Mouse (Mus musculus) midbrain, embryonic 12.5 days (tissue): Measurements from ENCODE around the gene Vwa8. TPM values are rescaled to one million over a fixed set of nuclear protein-coding genes. Genes with fewer than 3 reads are reported as not detected.

Source experiments
- ATAC-seq: fragments of 200-750 bp; cut with Nextera tagmentation; 2 replicates; pipeline ENCODE4 v1.8.0; 2017; ENCODE audit warnings: low read depth, moderate TSS enrichment, moderate library complexity; ENCODE audit not compliant: low FRiP score
- H3K27ac ChIP-seq: fragments of 300-500 bp; sonication (generic); replicated peaks from 2 replicates; pipeline ENCODE4 v1.5.1; 2016; ENCODE audit warnings: mild to moderate bottlenecking
- H3K27me3 ChIP-seq: fragments of 300-500 bp; sonication (generic); 2 replicates; pipeline ENCODE4 v1.6.1; 2016; ENCODE audit warnings: mild to moderate bottlenecking
- H3K36me3 ChIP-seq: fragments of 300-500 bp; sonication (generic); 2 replicates; pipeline ENCODE4 v1.6.1; 2016
- H3K4me1 ChIP-seq: fragments of 300-500 bp; sonication (generic); 2 replicates; pipeline ENCODE4 v1.6.1; 2016
- H3K4me2 ChIP-seq: fragments of 300-500 bp; sonication (generic); replicated peaks from 2 replicates; pipeline ENCODE4 v1.6.1; 2016; ENCODE audit warnings: mild to moderate bottlenecking, moderate library complexity
- H3K4me3 ChIP-seq: fragments of 300-500 bp; sonication (generic); 2 replicates; pipeline ENCODE4 v1.5.1; 2016; ENCODE audit warnings: mild to moderate bottlenecking
- H3K9ac ChIP-seq: fragments of 300-500 bp; sonication (generic); replicated peaks from 2 replicates; pipeline ENCODE4 v1.6.1; 2016; ENCODE audit warnings: mild to moderate bottlenecking, moderate library complexity
- H3K9me3 ChIP-seq: fragments of 300-500 bp; sonication (generic); 2 replicates; pipeline ENCODE4 v1.6.1; 2016; ENCODE audit warnings: mild to moderate bottlenecking
- WGBS: fragments of 180-500 bp; shearing (Covaris S2); methylation state at CpG from one replicate; pipeline ENCODE4 v1.1.7; 2016; 5-methylcytosine and 5-hydroxymethylcytosine counted together
- polyA plus RNA-seq: library from polyadenylated mRNA; unstranded; fragments of >200 nt; fragmentation: Nextera tagmentation; extraction: Ambion mirVana; gene quantifications from 2 replicates; pipeline ENCODE4 v1.2.1, GENCODE M21; 2016

The Vwa8 gene
- polyA plus RNA-seq, 1 experiment from 2014 or later, result 7.8 TPM

- no peak overlapping the region for H3K4me2 ChIP-seq
- H3K4me3 ChIP-seq, result no peak overlapping the region
- H3K9ac ChIP-seq, result no peak overlapping the region
- 74% methylated on average over 15 of the region's 17 CpGs for WGBS
- H3K27me3 ChIP-seq, result no peaks in the 10 kb centered on the region
- no peaks in the 10 kb centered on the region for H3K36me3 ChIP-seq
- no peaks in the 10 kb centered on the region for H3K9me3 ChIP-seq
- ATAC-seq, result no peak
- no peak overlapping the region for H3K27ac ChIP-seq
- peaks cover 7% of the 10 kb centered on the region; the same call in 1 of the 2 replicates for H3K4me1 ChIP-seq
Measured at GRCm38 (mm10) chr14:79157451-79158218, 308.8 kb downstream of the Vwa8 start.

- H3K4me1 ChIP-seq, result peaks cover 7% of the 10 kb centered on the region; the same call in 1 of the 2 replicates
- no peaks in the 10 kb centered on the region for H3K9me3 ChIP-seq
- H3K36me3 ChIP-seq, result no peaks in the 10 kb centered on the region
- no peak overlapping the region for H3K4me3 ChIP-seq
- no peaks in the 10 kb centered on the region for H3K27me3 ChIP-seq
- no peak overlapping the region for H3K27ac ChIP-seq
- WGBS, result 91% methylated on average over 12 of the region's 12 CpGs
- H3K4me2 ChIP-seq, result no peak overlapping the region
- H3K9ac ChIP-seq, result no peak overlapping the region
- ATAC-seq, result no peak
Measured at GRCm38 (mm10) chr14:79158219-79158521, 309.3 kb downstream of the Vwa8 start.

GRCm38 (mm10) chr14:79158673-79159200 is 309.9 kb downstream of the Vwa8 start:
- Histone ChIP-seq H3K36me3 (no peaks in the 10 kb centered on the region), H3K27ac (no peak overlapping the region), H3K4me3 (no peak overlapping the region), H3K27me3 (no peaks in the 10 kb centered on the region), H3K9me3 (no peaks in the 10 kb centered on the region), H3K4me1 (peaks cover 7% of the 10 kb centered on the region; the same call in 1 of the 2 replicates), H3K9ac (no peak overlapping the region), H3K4me2 (no peak overlapping the region)
- WGBS, result 88% methylated on average over 4 of the region's 4 CpGs
- no peak for ATAC-seq

- H3K4me3 ChIP-seq, result no peak overlapping the region
- 93% methylated on average over 8 of the region's 8 CpGs for WGBS
- no peak overlapping the region for H3K9ac ChIP-seq
- peaks cover 7% of the 10 kb centered on the region; the same call in 1 of the 2 replicates for H3K4me1 ChIP-seq
- no peaks in the 10 kb centered on the region for H3K27me3 ChIP-seq
- no peaks in the 10 kb centered on the region for H3K9me3 ChIP-seq
- no peak overlapping the region for H3K27ac ChIP-seq
- ATAC-seq, result no peak
- H3K36me3 ChIP-seq, result no peaks in the 10 kb centered on the region
- no peak overlapping the region for H3K4me2 ChIP-seq
Measured at GRCm38 (mm10) chr14:79159451-79159850, 310.6 kb downstream of the Vwa8 start.

GRCm38 (mm10) chr14:79160486-79160885 is 311.6 kb downstream of the Vwa8 start:
- 86% methylated on average over 10 of the region's 10 CpGs for WGBS

GRCm38 (mm10) chr14:79160966-79161365 is 312.1 kb downstream of the Vwa8 start:
- no peak overlapping the region for H3K9ac ChIP-seq
- peaks cover 7% of the 10 kb centered on the region; the same call in 1 of the 2 replicates for H3K4me1 ChIP-seq
- no peaks in the 10 kb centered on the region for H3K9me3 ChIP-seq
- ATAC-seq, result no peak
- H3K4me2 ChIP-seq, result no peak overlapping the region
- H3K27ac ChIP-seq, result no peak overlapping the region
- H3K27me3 ChIP-seq, result no peaks in the 10 kb centered on the region
- WGBS, result 92% methylated on average over 7 of the region's 7 CpGs
- H3K4me3 ChIP-seq, result no peak overlapping the region
- H3K36me3 ChIP-seq, result no peaks in the 10 kb centered on the region

More at GRCm38 (mm10) chr14:79160486-79160885, 311.6 kb downstream of the Vwa8 start:
- H3K4me3 ChIP-seq, result no peak overlapping the region
- no peaks in the 10 kb centered on the region for H3K36me3 ChIP-seq
- no peaks in the 10 kb centered on the region for H3K9me3 ChIP-seq
- no peak overlapping the region for H3K27ac ChIP-seq
- H3K27me3 ChIP-seq, result no peaks in the 10 kb centered on the region
- no peak overlapping the region for H3K9ac ChIP-seq
- ATAC-seq, result no peak
- H3K4me1 ChIP-seq, result peaks cover 7% of the 10 kb centered on the region; the same call in 1 of the 2 replicates
- no peak overlapping the region for H3K4me2 ChIP-seq

- Histone ChIP-seq H3K36me3 (no peaks in the 10 kb centered on the region), H3K4me1 (peaks cover 7% of the 10 kb centered on the region; the same call in 1 of the 2 replicates), H3K27ac (no peak overlapping the region), H3K4me3 (no peak overlapping the region), H3K4me2 (no peak overlapping the region), H3K27me3 (no peaks in the 10 kb centered on the region), H3K9me3 (no peaks in the 10 kb centered on the region), H3K9ac (no peak overlapping the region)
- WGBS, result 88% methylated on average over 9 of the region's 9 CpGs
- ATAC-seq, result no peak
Measured at GRCm38 (mm10) chr14:79161741-79162140, 312.9 kb downstream of the Vwa8 start.

- Histone ChIP-seq H3K9me3 (no peaks in the 10 kb centered on the region), H3K4me2 (no peak overlapping the region), H3K27me3 (no peaks in the 10 kb centered on the region), H3K9ac (no peak overlapping the region), H3K4me3 (no peak overlapping the region), H3K36me3 (no peaks in the 10 kb centered on the region), H3K27ac (no peak overlapping the region), H3K4me1 (peaks cover 2% of the 10 kb centered on the region; the same call in 1 of the 2 replicates)
- 58% methylated on average over 9 of the region's 9 CpGs for WGBS
- no peak for ATAC-seq
Measured at GRCm38 (mm10) chr14:79162678-79163077, 313.8 kb downstream of the Vwa8 start.

GRCm38 (mm10) chr14:79164334-79164733 is 315.5 kb downstream of the Vwa8 start:
- H3K9ac ChIP-seq, result no peak overlapping the region
- 77% methylated on average over 4 of the region's 4 CpGs for WGBS
- ATAC-seq, result no peak

GRCm38 (mm10) chr14:79164925-79165324 is 316.1 kb downstream of the Vwa8 start:
- Histone ChIP-seq H3K36me3 (no peaks in the 10 kb centered on the region), H3K9ac (no peak overlapping the region), H3K4me1 (no peaks in the 10 kb centered on the region), H3K4me3 (no peak overlapping the region), H3K27ac (no peak overlapping the region), H3K27me3 (no peaks in the 10 kb centered on the region), H3K4me2 (no peak overlapping the region), H3K9me3 (no peaks in the 10 kb centered on the region)
- WGBS, result 94% methylated on average over 2 of the region's 2 CpGs
- no peak for ATAC-seq

More at GRCm38 (mm10) chr14:79164334-79164733, 315.5 kb downstream of the Vwa8 start:
- no peak overlapping the region for H3K4me3 ChIP-seq
- no peaks in the 10 kb centered on the region for H3K9me3 ChIP-seq
- H3K27me3 ChIP-seq, result no peaks in the 10 kb centered on the region
- H3K36me3 ChIP-seq, result no peaks in the 10 kb centered on the region
- no peak overlapping the region for H3K27ac ChIP-seq
- H3K4me1 ChIP-seq, result no peaks in the 10 kb centered on the region
- H3K4me2 ChIP-seq, result no peak overlapping the region

- no peak overlapping the region for H3K9ac ChIP-seq
- no peaks in the 10 kb centered on the region for H3K9me3 ChIP-seq
- H3K4me1 ChIP-seq, result no peaks in the 10 kb centered on the region
- H3K4me3 ChIP-seq, result no peak overlapping the region
- H3K27ac ChIP-seq, result no peak overlapping the region
- 97% methylated on average over 4 of the region's 4 CpGs for WGBS
- no peak for ATAC-seq
- 0 out of 2 replicates have a peak, but pooled peaks cover 4% of the 10 kb centered on the region for H3K36me3 ChIP-seq
- H3K4me2 ChIP-seq, result no peak overlapping the region
- H3K27me3 ChIP-seq, result no peaks in the 10 kb centered on the region
Measured at GRCm38 (mm10) chr14:79174526-79174925, 325.7 kb downstream of the Vwa8 start.

GRCm38 (mm10) chr14:79177754-79178153 is 328.9 kb downstream of the Vwa8 start:
- no peaks in the 10 kb centered on the region for H3K4me1 ChIP-seq
- H3K9me3 ChIP-seq, result no peaks in the 10 kb centered on the region
- H3K27ac ChIP-seq, result no peak overlapping the region
- H3K9ac ChIP-seq, result no peak overlapping the region
- ATAC-seq, result no peak
- 0 out of 2 replicates have a peak, but pooled peaks cover 4% of the 10 kb centered on the region for H3K36me3 ChIP-seq
- H3K27me3 ChIP-seq, result no peaks in the 10 kb centered on the region
- no peak overlapping the region for H3K4me2 ChIP-seq
- no peak overlapping the region for H3K4me3 ChIP-seq
- whole genome bisulfite sequencing, result 97% methylated on average over 7 of the region's 7 CpGs
